Mouse (Mus musculus) kidney, embryonic 14.5 days (tissue): ENCODE results near the gene Tnfrsf13c. TPM values are rescaled to one million over a fixed set of nuclear protein-coding genes. Genes with fewer than 3 reads are reported as not detected.

Source experiments
- ATAC-seq: fragments of 200-750 bp; cut with Nextera tagmentation; 2 replicates; pipeline ENCODE4 v1.8.0; 2017; ENCODE audit warnings: moderate number of reproducible peaks, mild to moderate bottlenecking, moderate TSS enrichment, moderate library complexity; ENCODE audit not compliant: low FRiP score, low TSS enrichment
- H3K27ac ChIP-seq: fragments of 300-500 bp; sonication (generic); 2 replicates; pipeline ENCODE4 v1.5.1; 2014; ENCODE audit warnings: low read depth, mild to moderate bottlenecking, low read length, moderate library complexity, mixed read lengths
- H3K27me3 ChIP-seq: fragments of 300-500 bp; sonication (generic); 2 replicates; pipeline ENCODE4 v1.6.1; 2014; ENCODE audit warnings: mild to moderate bottlenecking, low read length; ENCODE audit not compliant: control insufficient read depth, insufficient read depth
- H3K36me3 ChIP-seq: fragments of 300-500 bp; sonication (generic); 2 replicates; pipeline ENCODE4 v1.6.1; 2014; ENCODE audit warnings: low read length, mixed read lengths; ENCODE audit not compliant: control insufficient read depth, insufficient read depth
- H3K4me1 ChIP-seq: fragments of 300-500 bp; sonication (generic); 2 replicates; pipeline ENCODE4 v1.6.1; 2014; ENCODE audit warnings: low read length, mixed read lengths; ENCODE audit not compliant: control insufficient read depth, insufficient read depth
- H3K4me2 ChIP-seq: fragments of 300-500 bp; sonication (generic); replicated peaks from 2 replicates; pipeline ENCODE4 v1.6.1; 2014; ENCODE audit warnings: low read depth, mild to moderate bottlenecking, low read length
- H3K4me3 ChIP-seq: fragments of 300-500 bp; sonication (generic); 2 replicates; pipeline ENCODE4 v1.5.1; 2014; ENCODE audit warnings: mild to moderate bottlenecking, low read length
- H3K9ac ChIP-seq: fragments of 300-500 bp; sonication (generic); 2 replicates; pipeline ENCODE4 v1.6.1; 2014; ENCODE audit warnings: low read depth, mild to moderate bottlenecking, low read length, moderate library complexity
- H3K9me3 ChIP-seq: fragments of 300-500 bp; sonication (generic); 2 replicates; pipeline ENCODE4 v1.6.1; 2016; ENCODE audit warnings: low read length; ENCODE audit not compliant: control insufficient read depth
- WGBS: fragments of 180-500 bp; shearing (Covaris S2); extraction: QIAGEN DNeasy Blood & Tissue Kit; methylation state at CpG from one replicate; pipeline ENCODE4 v1.1.7; 2014; 5-methylcytosine and 5-hydroxymethylcytosine counted together
- polyA plus RNA-seq: library from polyadenylated mRNA; unstranded; fragments of >200 nt; fragmentation: Nextera tagmentation; extraction: Ambion mirVana; gene quantifications from 2 replicates; pipeline ENCODE4 v1.2.1, GENCODE M21; 2014

Gene Tnfrsf13c
- polyA plus RNA-seq, 1 experiment from 2014 or later: 0.12 TPM

- WGBS: 8% methylated on average over 4 of the region's 4 CpGs
- H3K27me3 ChIP-seq: peaks cover 82% of the 10 kb centered on the region
- H3K27ac ChIP-seq: no peak overlapping the region
- H3K9me3 ChIP-seq: no peaks in the 10 kb centered on the region
- H3K4me1 ChIP-seq: peaks cover 16% of the 10 kb centered on the region
- H3K4me3 ChIP-seq: peak overlapping the region; percentile 41; the same call in 1 of the 2 replicates
- H3K4me2 ChIP-seq: no peak overlapping the region
- no peak for ATAC-seq
- H3K36me3 ChIP-seq: no peaks in the 10 kb centered on the region
- H3K9ac ChIP-seq: no peak overlapping the region
Measured at GRCm38 (mm10) chr15:82213222-82213621, 10.9 kb downstream of the Tnfrsf13c start.

- peaks cover 16% of the 10 kb centered on the region for H3K4me1 ChIP-seq
- peaks cover 87% of the 10 kb centered on the region for H3K27me3 ChIP-seq
- no peaks in the 10 kb centered on the region for H3K36me3 ChIP-seq
Measured at GRCm38 (mm10) chr15:82212752-82213063, 11.5 kb downstream of the Tnfrsf13c start, which contains the start of gene Shisa8. Gene Shisa8 (minus strand): TSS chr15:82212815.

GRCm38 (mm10) chr15:82211911-82212751 lies 12.0 kb downstream of the Tnfrsf13c start:
- no peak overlapping the region for H3K27ac ChIP-seq
- H3K9me3 ChIP-seq: no peaks in the 10 kb centered on the region
- H3K4me3 ChIP-seq: peak overlapping the region; percentile 41
- no peaks in the 10 kb centered on the region for H3K36me3 ChIP-seq
- peaks cover 16% of the 10 kb centered on the region for H3K4me1 ChIP-seq
- peak overlapping the region; percentile 76 for H3K4me2 ChIP-seq
- H3K9ac ChIP-seq: peak overlapping the region; percentile 34
- WGBS: under 1% methylated on average over 102 of the region's 112 CpGs
- ATAC-seq: peak; percentile 65; the same call in 1 of the 2 replicates
- H3K27me3 ChIP-seq: peaks cover 90% of the 10 kb centered on the region

More at GRCm38 (mm10) chr15:82212752-82213063, 11.5 kb downstream of the Tnfrsf13c start, which contains the start of gene Shisa8:
- under 1% methylated on average over 24 of the region's 34 CpGs for WGBS
- Histone ChIP-seq H3K9ac (peak within 1 kb of the TSS; percentile 34), H3K27ac (no peak within 1 kb of the TSS), H3K4me3 (peak within 1 kb of the TSS; percentile 41), H3K9me3 (no peaks in the 10 kb centered on the region), H3K4me2 (peak within 1 kb of the TSS; percentile 76)
- no peak; the same call in 1 of the 2 replicates for ATAC-seq

GRCm38 (mm10) chr15:82211281-82211680 lies 12.9 kb downstream of the Tnfrsf13c start:
- H3K27me3 ChIP-seq: peaks cover 90% of the 10 kb centered on the region
- H3K36me3 ChIP-seq: peaks cover 4% of the 10 kb centered on the region; the same call in 1 of the 2 replicates
- H3K4me3 ChIP-seq: peak overlapping the region; percentile 41
- 5% methylated on average over 9 of the region's 11 CpGs for WGBS
- H3K4me2 ChIP-seq: peak overlapping the region; percentile 76
- ATAC-seq: no peak
- H3K4me1 ChIP-seq: peaks cover 23% of the 10 kb centered on the region
- no peak overlapping the region for H3K9ac ChIP-seq
- H3K9me3 ChIP-seq: no peaks in the 10 kb centered on the region
- no peak overlapping the region for H3K27ac ChIP-seq

GRCm38 (mm10) chr15:82210801-82211200 lies 13.4 kb downstream of the Tnfrsf13c start:
- ATAC-seq: no peak
- Histone ChIP-seq H3K9me3 (no peaks in the 10 kb centered on the region), H3K9ac (no peak overlapping the region), H3K4me1 (peaks cover 24% of the 10 kb centered on the region), H3K4me2 (no peak overlapping the region; the same call in 1 of the 2 replicates), H3K4me3 (no peak overlapping the region), H3K36me3 (peaks cover 9% of the 10 kb centered on the region), H3K27ac (no peak overlapping the region), H3K27me3 (peaks cover 90% of the 10 kb centered on the region)
- 31% methylated on average over 1 of the region's 1 CpGs for WGBS

GRCm38 (mm10) chr15:82209295-82210050 lies 14.7 kb downstream of the Tnfrsf13c start:
- H3K4me2 ChIP-seq: no peak overlapping the region
- H3K36me3 ChIP-seq: peaks cover 15% of the 10 kb centered on the region
- H3K4me1 ChIP-seq: peaks cover 24% of the 10 kb centered on the region
- H3K27me3 ChIP-seq: peaks cover 80% of the 10 kb centered on the region
- no peak overlapping the region for H3K4me3 ChIP-seq
- 80% methylated on average over 13 of the region's 13 CpGs for WGBS
- H3K9me3 ChIP-seq: no peaks in the 10 kb centered on the region
- no peak overlapping the region for H3K27ac ChIP-seq
- no peak overlapping the region for H3K9ac ChIP-seq
- no peak for ATAC-seq

- Histone ChIP-seq H3K36me3 (peaks cover 25% of the 10 kb centered on the region), H3K27ac (no peak overlapping the region), H3K9me3 (no peaks in the 10 kb centered on the region), H3K9ac (no peak overlapping the region), H3K4me3 (no peak overlapping the region), H3K4me1 (peaks cover 24% of the 10 kb centered on the region), H3K27me3 (peaks cover 71% of the 10 kb centered on the region), H3K4me2 (no peak overlapping the region)
- ATAC-seq: no peak
- 84% methylated on average over 8 of the region's 8 CpGs for WGBS
Measured at GRCm38 (mm10) chr15:82208307-82208706, 15.9 kb downstream of the Tnfrsf13c start.

GRCm38 (mm10) chr15:82207504-82208219 lies 16.5 kb downstream of the Tnfrsf13c start:
- Histone ChIP-seq H3K4me3 (no peak overlapping the region), H3K9me3 (no peaks in the 10 kb centered on the region), H3K4me1 (peaks cover 22% of the 10 kb centered on the region), H3K36me3 (peaks cover 32% of the 10 kb centered on the region), H3K9ac (no peak overlapping the region), H3K27me3 (peaks cover 65% of the 10 kb centered on the region), H3K4me2 (no peak overlapping the region; the same call in 1 of the 2 replicates), H3K27ac (no peak overlapping the region)
- 19% methylated on average over 30 of the region's 30 CpGs for WGBS
- ATAC-seq: no peak
